Mouse (Mus musculus): ENCODE measurements around the gene Atf5. TPM values are rescaled to one million over a fixed set of nuclear protein-coding genes. Genes with fewer than 3 reads are reported as not detected.

Gene Atf5
- polyA plus RNA-seq, 1 experiment from 2014 or later: 3.3 TPM

DNA sequence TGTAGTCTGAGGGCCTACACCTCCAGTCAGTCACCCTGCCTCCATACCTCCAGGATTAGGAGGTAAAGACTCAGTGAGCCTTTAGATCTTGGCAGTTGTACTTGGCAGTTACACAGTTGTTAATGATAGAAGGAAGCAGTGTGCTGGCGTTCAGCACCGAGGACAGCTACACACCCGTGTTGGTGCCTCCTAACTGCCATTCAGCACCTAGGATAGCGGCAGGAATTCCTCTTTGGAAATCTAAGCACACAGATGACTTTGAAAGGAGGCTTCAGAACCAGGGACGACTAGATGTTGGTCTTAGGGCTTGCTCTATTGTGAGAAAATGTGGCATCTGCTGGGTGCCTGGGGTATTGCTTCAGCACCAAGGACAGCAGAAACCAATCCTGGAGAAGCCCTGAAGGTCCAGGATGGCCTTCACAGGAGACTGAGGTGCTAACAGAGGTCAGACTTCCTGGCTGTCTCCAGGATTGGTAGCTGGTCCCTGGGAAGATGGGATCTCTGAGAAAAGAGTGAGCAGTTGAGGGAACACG is 46.3 kb downstream of the Atf5 start:
- no peaks in the 10 kb centered on the region for H3K9me3 ChIP-seq (ENCODE audit: control insufficient read depth, low read length)
- DNase-seq (ENCODE audit: low spot score, missing footprints) (peak; percentile 90), ATAC-seq (ENCODE audit: low FRiP score) (no peak)
- WGBS: 16% methylated on average over 6 of the region's 6 CpGs
- no peaks in the 10 kb centered on the region for H3K27me3 ChIP-seq (ENCODE audit: control insufficient read depth, insufficient read depth, low read length)
- no peak overlapping the region for H3K4me3 ChIP-seq (ENCODE audit: low read depth, low read length)
- no peak overlapping the region for H3K9ac ChIP-seq (ENCODE audit: low read length)
- no peak overlapping the region for H3K4me2 ChIP-seq
- no peak overlapping the region for H3K27ac ChIP-seq (ENCODE audit: low read depth, low read length)
- H3K4me1 ChIP-seq (ENCODE audit: control insufficient read depth, insufficient read depth, low read length): no peaks in the 10 kb centered on the region
- peaks cover 10% of the 10 kb centered on the region; the same call in 1 of the 2 replicates for H3K36me3 ChIP-seq (ENCODE audit: control insufficient read depth, insufficient read depth, low read length)

DNA sequence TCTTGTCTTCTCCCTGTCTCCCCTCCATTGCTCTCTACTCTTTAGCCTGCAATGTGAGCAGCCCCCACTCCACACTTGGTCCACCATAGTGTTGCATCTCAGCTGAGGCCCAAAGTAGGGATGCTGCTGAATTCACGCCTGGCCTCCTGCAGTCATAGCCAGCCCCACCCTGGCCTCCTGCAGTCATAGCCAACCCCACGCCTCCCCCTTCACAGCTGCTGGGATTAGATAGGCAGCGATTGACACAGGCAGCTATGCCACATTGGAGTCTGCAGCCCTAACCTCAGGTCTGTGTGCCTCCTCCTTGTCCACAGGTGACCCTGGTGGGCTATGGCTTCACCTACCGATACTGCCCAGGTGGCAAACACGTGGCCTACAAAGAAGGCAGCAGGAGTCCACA is 48.3 kb downstream of the Atf5 start:
- H3K27ac ChIP-seq (ENCODE audit: low read depth, low read length): no peak overlapping the region
- H3K4me1 ChIP-seq (ENCODE audit: control insufficient read depth, insufficient read depth, low read length): no peaks in the 10 kb centered on the region
- no peak for DNase-seq (ENCODE audit: low spot score, missing footprints)
- no peaks in the 10 kb centered on the region for H3K9me3 ChIP-seq (ENCODE audit: control insufficient read depth, low read length)
- 88% methylated on average over 5 of the region's 5 CpGs for WGBS
- ATAC-seq (ENCODE audit: low FRiP score): no peak
- peaks cover 8% of the 10 kb centered on the region; the same call in 1 of the 2 replicates for H3K36me3 ChIP-seq (ENCODE audit: control insufficient read depth, insufficient read depth, low read length)
- no peak overlapping the region for H3K4me2 ChIP-seq
- no peak overlapping the region for H3K9ac ChIP-seq (ENCODE audit: low read length)
- H3K27me3 ChIP-seq (ENCODE audit: control insufficient read depth, insufficient read depth, low read length): no peaks in the 10 kb centered on the region
- H3K4me3 ChIP-seq (ENCODE audit: low read depth, low read length): no peak overlapping the region

MicroRNA genes within 50 kb of the gene (microRNA counts, 519-probe panel; counts per million panel counts)
- not detected for microRNA mmu-miR-707

Small RNAs within 50 kb of the gene (microRNA-seq; reads per million reads assigned to microRNA genes)
- gene Mir707: not detected

Other genes with a start within 250 kb of the Atf5 start
- gene Napsa, start 244.3 kb downstream of the Atf5 start, polyA plus RNA-seq (2014; fragmentation: Nextera tagmentation; extraction: Ambion mirVana): 0.21 and 0.33 TPM in 2 replicates
- 0.86 and 1.3 TPM in 2 replicates for gene Kcnc3, start 226.0 kb downstream of the Atf5 start, polyA plus RNA-seq (2014; fragmentation: Nextera tagmentation; extraction: Ambion mirVana)
- 1.1 and 1.3 TPM in 2 replicates for gene Myh14, start 145.8 kb downstream of the Atf5 start, polyA plus RNA-seq (2014; fragmentation: Nextera tagmentation; extraction: Ambion mirVana)
- not detected in 2 replicates for gene Izumo2, start 107.9 kb downstream of the Atf5 start, polyA plus RNA-seq (2014; fragmentation: Nextera tagmentation; extraction: Ambion mirVana)
- gene Vrk3, start 68.2 kb downstream of the Atf5 start, polyA plus RNA-seq (2014; fragmentation: Nextera tagmentation; extraction: Ambion mirVana): 41.7 and 43.4 TPM in 2 replicates
- 2.7 and 4.3 TPM in 2 replicates for gene Zfp473, start 65.6 kb downstream of the Atf5 start, polyA plus RNA-seq (2014; fragmentation: Nextera tagmentation; extraction: Ambion mirVana)
- 60.2 and 64.1 TPM in 2 replicates for gene Nup62, start 570 bp downstream of the Atf5 start, polyA plus RNA-seq (2014; fragmentation: Nextera tagmentation; extraction: Ambion mirVana)
- gene Il4i1, start 271 bp downstream of the Atf5 start, polyA plus RNA-seq (2014; fragmentation: Nextera tagmentation; extraction: Ambion mirVana): 0.84 and 1.2 TPM in 2 replicates
- 31.8 and 34.3 TPM in 2 replicates for gene Akt1s1, start 32.3 kb upstream of the Atf5 start, polyA plus RNA-seq (2014; fragmentation: Nextera tagmentation; extraction: Ambion mirVana)
- gene Tbc1d17, start 32.4 kb upstream of the Atf5 start, polyA plus RNA-seq (2014; fragmentation: Nextera tagmentation; extraction: Ambion mirVana): 63.4 and 69.4 TPM in 2 replicates
- gene Pnkp, start 40.5 kb upstream of the Atf5 start, polyA plus RNA-seq (2014; fragmentation: Nextera tagmentation; extraction: Ambion mirVana): 26.1 and 28.6 TPM in 2 replicates
- gene Ptov1, start 53.1 kb upstream of the Atf5 start, polyA plus RNA-seq (2014; fragmentation: Nextera tagmentation; extraction: Ambion mirVana): 316 and 350 TPM in 2 replicates
- 69.5 and 75.4 TPM in 2 replicates for gene Med25, start 76.1 kb upstream of the Atf5 start, polyA plus RNA-seq (2014; fragmentation: Nextera tagmentation; extraction: Ambion mirVana)
- gene Fuz, start 79.4 kb upstream of the Atf5 start, polyA plus RNA-seq (2014; fragmentation: Nextera tagmentation; extraction: Ambion mirVana): 18.8 and 23.1 TPM in 2 replicates
- gene Ap2a1, start 112.8 kb upstream of the Atf5 start, polyA plus RNA-seq (2014; fragmentation: Nextera tagmentation; extraction: Ambion mirVana): 68.0 and 74.8 TPM in 2 replicates
- gene Tsks, start 126.5 kb upstream of the Atf5 start, polyA plus RNA-seq (2014; fragmentation: Nextera tagmentation; extraction: Ambion mirVana): 0.07 TPM in 1 of 2 replicates, not detected in the other
- 20.8 and 21.8 TPM in 2 replicates for gene Cpt1c, start 158.2 kb upstream of the Atf5 start, polyA plus RNA-seq (2014; fragmentation: Nextera tagmentation; extraction: Ambion mirVana)
- gene Prmt1, start 169.9 kb upstream of the Atf5 start, polyA plus RNA-seq (2014; fragmentation: Nextera tagmentation; extraction: Ambion mirVana): 276 and 281 TPM in 2 replicates
- gene Irf3, start 181.0 kb upstream of the Atf5 start, polyA plus RNA-seq (2014; fragmentation: Nextera tagmentation; extraction: Ambion mirVana): 55.6 and 65.9 TPM in 2 replicates
- gene Bcl2l12, start 182.1 kb upstream of the Atf5 start, polyA plus RNA-seq (2014; fragmentation: Nextera tagmentation; extraction: Ambion mirVana): 56.0 and 62.2 TPM in 2 replicates
- 43.6 and 44.4 TPM in 2 replicates for gene Scaf1, start 199.7 kb upstream of the Atf5 start, polyA plus RNA-seq (2014; fragmentation: Nextera tagmentation; extraction: Ambion mirVana)
- 18.6 and 22.2 TPM in 2 replicates for gene Rras, start 201.3 kb upstream of the Atf5 start, polyA plus RNA-seq (2014; fragmentation: Nextera tagmentation; extraction: Ambion mirVana)
- 9.6 and 12.2 TPM in 2 replicates for gene Prr12, start 236.2 kb upstream of the Atf5 start, polyA plus RNA-seq (2014; fragmentation: Nextera tagmentation; extraction: Ambion mirVana)
- gene Nosip, start 245.8 kb upstream of the Atf5 start, polyA plus RNA-seq (2014; fragmentation: Nextera tagmentation; extraction: Ambion mirVana): 53.2 and 56.7 TPM in 2 replicates
- gene Prrg2, start 246.0 kb upstream of the Atf5 start, polyA plus RNA-seq (2014; fragmentation: Nextera tagmentation; extraction: Ambion mirVana): 12.7 and 13.5 TPM in 2 replicates